Mouse (Mus musculus) forebrain, embryonic 15.5 days (tissue): ENCODE measurements around the gene Dgkd. TPM values are rescaled to one million over a fixed set of nuclear protein-coding genes. Genes with fewer than 3 reads are reported as not detected.

ENCODE experiments used
- ATAC-seq: fragments of 200-750 bp; cut with Nextera tagmentation; replicated peaks from 2 replicates; pipeline ENCODE4 v1.8.0; 2017; ENCODE audit warnings: mild to moderate bottlenecking, moderate TSS enrichment, moderate library complexity
- H3K27ac ChIP-seq: fragments of 300-500 bp; sonication (generic); replicated peaks from 2 replicates; pipeline ENCODE4 v1.5.1; 2015; ENCODE audit warnings: mild to moderate bottlenecking, inconsistent platforms
- H3K27me3 ChIP-seq: fragments of 300-500 bp; sonication (generic); 2 replicates; pipeline ENCODE4 v1.6.1; 2015; ENCODE audit warnings: inconsistent platforms
- H3K36me3 ChIP-seq: fragments of 300-500 bp; sonication (generic); 2 replicates; pipeline ENCODE4 v1.6.1; 2015; ENCODE audit warnings: mild to moderate bottlenecking, inconsistent platforms
- H3K4me1 ChIP-seq: fragments of 300-500 bp; sonication (generic); 2 replicates; pipeline ENCODE4 v1.6.1; 2015; ENCODE audit warnings: inconsistent platforms
- H3K4me2 ChIP-seq: fragments of 300-500 bp; sonication (generic); replicated peaks from 2 replicates; pipeline ENCODE4 v1.6.1; 2015; ENCODE audit warnings: mild to moderate bottlenecking, inconsistent platforms
- H3K4me3 ChIP-seq: fragments of 300-500 bp; sonication (generic); 2 replicates; pipeline ENCODE4 v1.5.1; 2015; ENCODE audit warnings: mild to moderate bottlenecking, inconsistent platforms
- H3K9ac ChIP-seq: fragments of 300-500 bp; sonication (generic); replicated peaks from 2 replicates; pipeline ENCODE4 v1.6.1; 2015; ENCODE audit warnings: mild to moderate bottlenecking, inconsistent platforms
- H3K9me3 ChIP-seq: fragments of 300-500 bp; sonication (generic); 2 replicates; pipeline ENCODE4 v1.6.1; 2016; ENCODE audit warnings: inconsistent platforms
- WGBS: fragments of 180-500 bp; shearing (Covaris S2); methylation state at CpG from one replicate; pipeline ENCODE4 v1.1.7; 2015; ENCODE audit warnings: mixed read lengths; 5-methylcytosine and 5-hydroxymethylcytosine counted together
- polyA plus RNA-seq: library from polyadenylated mRNA; unstranded; fragments of >200 nt; fragmentation: Nextera tagmentation; extraction: Ambion mirVana; gene quantifications from 2 replicates; pipeline ENCODE4 v1.2.1, GENCODE M21; 2015

The Dgkd gene
- polyA plus RNA-seq, 1 experiment from 2014 or later, result 50.2 TPM

DNA sequence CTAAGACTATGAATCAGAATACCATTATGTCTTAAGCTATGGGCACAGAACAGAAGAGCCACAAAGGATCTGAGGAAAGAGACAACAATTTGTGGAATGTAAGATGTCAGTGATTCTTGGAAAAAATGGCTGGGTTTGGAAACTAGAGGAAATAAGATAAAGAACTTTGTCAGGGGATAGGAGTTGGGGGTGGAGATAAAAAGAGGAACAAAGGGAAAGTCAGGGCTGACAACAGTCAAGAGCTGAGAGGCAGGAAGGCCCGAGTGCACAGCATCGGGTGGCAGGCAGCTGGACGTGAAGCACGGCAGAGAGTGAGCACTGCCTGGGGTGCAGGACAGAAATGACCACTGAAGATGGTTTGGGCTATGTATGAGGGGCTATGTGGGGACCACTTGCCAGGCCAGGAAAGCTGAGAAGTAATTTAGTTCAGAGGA lies 106.9 kb downstream of the Dgkd start:
- WGBS, result 58% methylated on average over 4 of the region's 4 CpGs
- peaks cover 68% of the 10 kb centered on the region for H3K36me3 ChIP-seq

DNA sequence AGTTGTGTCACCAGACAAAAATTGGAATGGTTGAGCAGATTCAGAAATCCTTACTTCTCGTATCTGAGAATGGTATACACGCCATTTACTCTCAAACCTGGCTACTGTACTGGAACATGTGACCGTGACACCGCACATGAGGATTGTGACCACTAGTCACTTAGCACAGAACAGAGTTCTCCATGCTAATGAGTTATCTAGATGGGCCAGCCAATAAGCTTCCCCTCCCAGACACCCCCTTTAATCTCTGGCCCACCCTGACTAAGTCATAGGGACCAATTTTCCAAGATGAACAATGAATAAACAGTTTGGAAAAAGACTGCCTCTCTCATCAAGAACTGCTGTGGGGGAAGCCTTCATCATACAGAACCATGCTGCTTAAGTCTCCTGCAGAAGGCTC lies 107.7 kb downstream of the Dgkd start:
- Histone ChIP-seq H3K27ac (no peak overlapping the region), H3K9me3 (no peaks in the 10 kb centered on the region), H3K36me3 (peaks cover 67% of the 10 kb centered on the region), H3K4me3 (no peak overlapping the region), H3K27me3 (no peaks in the 10 kb centered on the region), H3K9ac (no peak overlapping the region), H3K4me2 (no peak overlapping the region), H3K4me1 (no peaks in the 10 kb centered on the region)
- WGBS, result 96% methylated on average over 4 of the region's 4 CpGs
- ATAC-seq, result no peak

More for the DNA sequence above, 106.9 kb downstream of the Dgkd start:
- Histone ChIP-seq H3K9ac (no peak overlapping the region), H3K27ac (no peak overlapping the region), H3K4me3 (no peak overlapping the region), H3K4me1 (no peaks in the 10 kb centered on the region), H3K4me2 (no peak overlapping the region), H3K27me3 (no peaks in the 10 kb centered on the region), H3K9me3 (no peaks in the 10 kb centered on the region)
- ATAC-seq, result no peak

DNA sequence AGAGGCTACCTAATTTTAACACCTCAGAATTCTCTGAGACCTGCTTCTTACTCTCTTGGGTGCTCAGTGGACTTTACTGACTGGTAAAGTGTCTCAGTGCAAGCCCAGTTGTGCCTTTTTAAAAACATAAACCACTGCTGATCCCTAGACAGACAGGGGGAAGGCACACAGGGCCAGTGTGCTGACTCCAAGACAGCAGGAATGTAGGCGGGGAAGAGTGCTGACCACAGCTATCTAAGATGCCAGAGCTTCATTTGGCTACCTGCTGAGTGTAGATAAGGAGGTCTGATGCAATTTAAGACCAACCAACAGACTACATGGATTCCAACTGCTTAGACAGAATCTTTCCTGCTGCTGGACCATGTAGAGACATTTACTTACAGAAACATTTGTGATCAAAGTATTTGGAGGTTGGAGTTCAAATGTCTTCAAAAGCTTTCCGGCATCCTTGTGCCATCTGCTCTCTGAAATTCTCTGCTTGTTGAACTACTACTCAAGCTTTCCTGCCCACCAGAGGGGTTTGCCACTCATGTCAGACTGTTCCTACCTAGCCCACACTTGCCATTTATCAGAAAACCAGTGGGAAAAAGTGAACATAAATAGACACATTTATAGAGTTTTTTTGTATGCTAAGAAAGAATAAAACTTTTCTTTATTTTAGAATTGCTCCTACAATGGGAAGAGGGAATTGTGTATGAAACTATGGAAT lies 108.5 kb downstream of the Dgkd start:
- Histone ChIP-seq H3K4me1 (no peaks in the 10 kb centered on the region), H3K9me3 (no peaks in the 10 kb centered on the region), H3K9ac (no peak overlapping the region), H3K4me2 (no peak overlapping the region), H3K27me3 (no peaks in the 10 kb centered on the region), H3K27ac (no peak overlapping the region), H3K4me3 (no peak overlapping the region), H3K36me3 (peaks cover 64% of the 10 kb centered on the region)
- 88% methylated on average over 2 of the region's 2 CpGs for WGBS
- ATAC-seq, result no peak

DNA sequence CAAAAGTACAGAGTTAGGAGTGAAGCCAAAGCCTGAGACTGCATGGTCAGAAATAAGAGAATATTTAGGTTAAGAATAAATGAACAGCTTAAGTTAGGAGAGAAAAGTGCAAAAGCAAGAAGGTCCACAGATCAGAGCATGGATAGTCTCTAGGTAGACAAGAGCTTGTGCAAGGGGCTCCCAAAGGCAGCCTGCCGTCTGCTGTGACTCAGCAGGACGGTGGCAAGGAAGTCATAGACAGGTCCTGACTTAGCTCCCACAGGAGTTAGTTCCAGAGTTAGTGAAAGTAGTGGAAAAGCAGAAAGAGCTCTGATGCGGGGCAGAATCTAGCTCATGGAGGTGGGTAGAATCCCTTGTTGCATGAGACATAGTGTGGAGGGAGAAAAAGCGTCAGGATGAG lies 117.3 kb downstream of the Dgkd start:
- Histone ChIP-seq H3K4me2 (no peak overlapping the region), H3K9ac (no peak overlapping the region), H3K27ac (no peak overlapping the region), H3K4me3 (no peak overlapping the region), H3K9me3 (no peaks in the 10 kb centered on the region), H3K27me3 (no peaks in the 10 kb centered on the region), H3K4me1 (no peaks in the 10 kb centered on the region), H3K36me3 (peaks cover 52% of the 10 kb centered on the region)
- WGBS, result 90% methylated on average over 4 of the region's 4 CpGs
- no peak for ATAC-seq

DNA sequence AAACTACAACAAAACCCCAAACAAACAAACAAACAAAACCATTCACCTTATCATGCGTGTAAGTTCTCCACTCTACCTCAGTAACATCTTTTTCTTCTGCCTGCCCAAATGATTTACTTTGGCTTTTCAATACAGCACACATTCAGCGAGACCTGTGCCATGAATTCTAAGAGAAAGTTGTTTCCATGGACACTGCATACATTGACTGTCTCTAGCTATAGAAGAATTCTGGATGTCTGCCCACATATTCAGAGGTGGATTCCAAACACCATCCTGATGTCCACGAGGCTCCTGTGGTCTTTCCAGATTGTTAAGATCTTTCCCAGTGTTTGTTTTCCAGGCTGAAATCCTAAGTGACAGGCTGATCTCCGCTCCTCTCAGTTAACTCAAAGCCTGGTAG lies 129.2 kb downstream of the Dgkd start:
- no peaks in the 10 kb centered on the region for H3K4me1 ChIP-seq
- no peaks in the 10 kb centered on the region for H3K9me3 ChIP-seq
- no peak overlapping the region for H3K27ac ChIP-seq
- H3K27me3 ChIP-seq, result no peaks in the 10 kb centered on the region
- no peak for ATAC-seq
- H3K36me3 ChIP-seq, result peaks cover 78% of the 10 kb centered on the region
- WGBS, result 49% methylated on average over 4 of the region's 4 CpGs
- H3K4me2 ChIP-seq, result no peak overlapping the region
- H3K4me3 ChIP-seq, result no peak overlapping the region
- no peak overlapping the region for H3K9ac ChIP-seq

DNA sequence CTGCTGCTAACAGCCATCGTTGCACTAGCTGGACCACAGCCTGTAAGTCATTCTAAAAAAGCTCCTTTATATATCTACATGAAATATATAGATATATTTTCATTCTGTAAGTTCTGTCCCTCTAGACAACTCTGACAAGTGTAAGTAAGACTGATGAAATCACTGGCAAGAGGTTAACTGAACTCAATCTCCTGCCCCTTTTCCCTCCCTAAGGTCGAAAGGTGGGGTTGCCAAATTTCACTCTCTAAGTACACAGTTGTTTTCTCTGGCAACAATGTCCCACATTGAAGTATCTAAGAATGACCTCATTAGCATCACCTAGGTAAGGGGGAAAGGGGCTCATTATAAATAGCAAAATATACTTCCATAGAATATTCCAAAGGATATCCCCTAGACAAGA lies 139.6 kb downstream of the Dgkd start:
- Histone ChIP-seq H3K27me3 (no peaks in the 10 kb centered on the region), H3K9me3 (no peaks in the 10 kb centered on the region), H3K36me3 (peaks cover 87% of the 10 kb centered on the region), H3K9ac (no peak overlapping the region), H3K4me3 (no peak overlapping the region), H3K4me1 (no peaks in the 10 kb centered on the region), H3K27ac (no peak overlapping the region), H3K4me2 (no peak overlapping the region)
- 93% methylated on average over 2 of the region's 2 CpGs for WGBS
- no peak for ATAC-seq

Other genes starting within 250 kb of the Dgkd start
- gene Inpp5d, start 233.0 kb upstream of the Dgkd start, polyA plus RNA-seq, result 3.9 and 5.1 TPM in 2 replicates
- 60.2 and 64.0 TPM in 2 replicates for gene Atg16l1, start 97.4 kb upstream of the Dgkd start, polyA plus RNA-seq
- 1.8 and 2.4 TPM in 2 replicates for gene Sag, start 49.6 kb upstream of the Dgkd start, polyA plus RNA-seq
- gene Usp40, start 155.3 kb downstream of the Dgkd start, polyA plus RNA-seq, result 26.7 and 27.2 TPM in 2 replicates
- gene Ugt1a10, start 202.1 kb downstream of the Dgkd start, polyA plus RNA-seq, result not detected in 2 replicates
- 0.15 TPM in 1 of 2 replicates, not detected in the other for gene Ugt1a9, start 217.5 kb downstream of the Dgkd start, polyA plus RNA-seq
- gene Ugt1a8, start 234.5 kb downstream of the Dgkd start, polyA plus RNA-seq, result not detected in 2 replicates
- 0.60 and 1.1 TPM in 2 replicates for gene Ugt1a7c, start 241.8 kb downstream of the Dgkd start, polyA plus RNA-seq
- 2.1 and 2.3 TPM in 2 replicates for gene Ugt1a6b, start 250.0 kb downstream of the Dgkd start, polyA plus RNA-seq